Mouse (Mus musculus): Measurements from ENCODE around the gene Slc12a7. TPM values are rescaled to one million over a fixed set of nuclear protein-coding genes. Genes with fewer than 3 reads are reported as not detected.

Gene Slc12a7
- polyA plus RNA-seq, 1 experiment, result 94.5 TPM

- no peaks in the 10 kb centered on the region for H3K36me3 ChIP-seq (ENCODE audit: control insufficient read depth, insufficient read depth, low read length, poor library complexity, severe bottlenecking)
- H3K9ac ChIP-seq (ENCODE audit: low read depth, poor library complexity, severe bottlenecking), result no peak overlapping the region
- no peak overlapping the region for H3K4me3 ChIP-seq (ENCODE audit: low read depth, low read length)
- H3K27ac ChIP-seq (ENCODE audit: insufficient read depth, low read length), result no peak overlapping the region
- H3K4me1 ChIP-seq (ENCODE audit: control insufficient read depth, insufficient read depth, low read length), result no peaks in the 10 kb centered on the region
- no peaks in the 10 kb centered on the region for H3K27me3 ChIP-seq (ENCODE audit: control insufficient read depth, insufficient read depth, low read length, poor library complexity, severe bottlenecking)
- TF ChIP-seq CTCF (IDR thresholded peaks at IDR 0.05; ENCODE audit: low read depth, low read length), result no peak
- no peak for TF ChIP-seq POLR2A (IDR thresholded peaks at IDR 0.05; ENCODE audit: insufficient read depth, low read length)
- TF ChIP-seq EP300 (IDR thresholded peaks at IDR 0.05; ENCODE audit: insufficient read depth, low read depth, low read length), result no peak
- H3K9me3 ChIP-seq (replicated peaks; ENCODE audit: control insufficient read depth, insufficient read depth, low read length, poor library complexity, severe bottlenecking), result no peaks in the 10 kb centered on the region
Observed at GRCm38 (mm10) chr13:73711803-73712202, 21.1 kb upstream of the Slc12a7 start.

- Histone ChIP-seq H3K27ac (ENCODE audit: insufficient read depth, low read length) (no peak overlapping the region), H3K36me3 (ENCODE audit: control insufficient read depth, insufficient read depth, low read length, poor library complexity, severe bottlenecking) (no peaks in the 10 kb centered on the region), H3K4me1 (ENCODE audit: control insufficient read depth, insufficient read depth, low read length) (no peaks in the 10 kb centered on the region)
Observed at GRCm38 (mm10) chr13:73712228-73712627, 20.7 kb upstream of the Slc12a7 start.

GRCm38 (mm10) chr13:73713204-73713603 is 19.7 kb upstream of the Slc12a7 start:
- no peak overlapping the region for H3K27ac ChIP-seq (ENCODE audit: insufficient read depth, low read length)
- no peaks in the 10 kb centered on the region for H3K9me3 ChIP-seq (replicated peaks; ENCODE audit: control insufficient read depth, insufficient read depth, low read length, poor library complexity, severe bottlenecking)
- no peak for TF ChIP-seq CTCF (IDR thresholded peaks at IDR 0.05; ENCODE audit: low read depth, low read length)
- TF ChIP-seq EP300 (IDR thresholded peaks at IDR 0.05; ENCODE audit: insufficient read depth, low read depth, low read length), result no peak
- no peak for TF ChIP-seq POLR2A (IDR thresholded peaks at IDR 0.05; ENCODE audit: insufficient read depth, low read length)
- H3K4me3 ChIP-seq (ENCODE audit: low read depth, low read length), result no peak overlapping the region
- no peaks in the 10 kb centered on the region for H3K36me3 ChIP-seq (ENCODE audit: control insufficient read depth, insufficient read depth, low read length, poor library complexity, severe bottlenecking)
- H3K27me3 ChIP-seq (ENCODE audit: control insufficient read depth, insufficient read depth, low read length, poor library complexity, severe bottlenecking), result no peaks in the 10 kb centered on the region
- H3K4me1 ChIP-seq (ENCODE audit: control insufficient read depth, insufficient read depth, low read length), result no peaks in the 10 kb centered on the region
- H3K9ac ChIP-seq (ENCODE audit: low read depth, poor library complexity, severe bottlenecking), result no peak overlapping the region

More at GRCm38 (mm10) chr13:73712228-73712627, 20.7 kb upstream of the Slc12a7 start:
- no peaks in the 10 kb centered on the region for H3K9me3 ChIP-seq (replicated peaks; ENCODE audit: control insufficient read depth, insufficient read depth, low read length, poor library complexity, severe bottlenecking)
- no peaks in the 10 kb centered on the region for H3K27me3 ChIP-seq (ENCODE audit: control insufficient read depth, insufficient read depth, low read length, poor library complexity, severe bottlenecking)
- H3K9ac ChIP-seq (ENCODE audit: low read depth, poor library complexity, severe bottlenecking), result no peak overlapping the region
- TF ChIP-seq CTCF (IDR thresholded peaks at IDR 0.05; ENCODE audit: low read depth, low read length) (no peak), POLR2A (IDR thresholded peaks at IDR 0.05; ENCODE audit: insufficient read depth, low read length) (no peak), EP300 (IDR thresholded peaks at IDR 0.05; ENCODE audit: insufficient read depth, low read depth, low read length) (no peak)
- no peak overlapping the region for H3K4me3 ChIP-seq (ENCODE audit: low read depth, low read length)

GRCm38 (mm10) chr13:73714020-73714419 is 18.9 kb upstream of the Slc12a7 start:
- Histone ChIP-seq H3K27ac (ENCODE audit: insufficient read depth, low read length) (no peak overlapping the region), H3K9me3 (replicated peaks; ENCODE audit: control insufficient read depth, insufficient read depth, low read length, poor library complexity, severe bottlenecking) (no peaks in the 10 kb centered on the region), H3K9ac (ENCODE audit: low read depth, poor library complexity, severe bottlenecking) (no peak overlapping the region), H3K27me3 (ENCODE audit: control insufficient read depth, insufficient read depth, low read length, poor library complexity, severe bottlenecking) (no peaks in the 10 kb centered on the region), H3K36me3 (ENCODE audit: control insufficient read depth, insufficient read depth, low read length, poor library complexity, severe bottlenecking) (no peaks in the 10 kb centered on the region), H3K4me3 (ENCODE audit: low read depth, low read length) (no peak overlapping the region), H3K4me1 (ENCODE audit: control insufficient read depth, insufficient read depth, low read length) (no peaks in the 10 kb centered on the region)
- TF ChIP-seq POLR2A (IDR thresholded peaks at IDR 0.05; ENCODE audit: insufficient read depth, low read length) (no peak), CTCF (IDR thresholded peaks at IDR 0.05; ENCODE audit: low read depth, low read length) (peak; percentile 30)

- no peak overlapping the region for H3K4me3 ChIP-seq (ENCODE audit: low read depth, low read length)
- H3K9me3 ChIP-seq (replicated peaks; ENCODE audit: control insufficient read depth, insufficient read depth, low read length, poor library complexity, severe bottlenecking), result no peaks in the 10 kb centered on the region
- no peaks in the 10 kb centered on the region for H3K27me3 ChIP-seq (ENCODE audit: control insufficient read depth, insufficient read depth, low read length, poor library complexity, severe bottlenecking)
- no peak overlapping the region for H3K27ac ChIP-seq (ENCODE audit: insufficient read depth, low read length)
- H3K9ac ChIP-seq (ENCODE audit: low read depth, poor library complexity, severe bottlenecking), result no peak overlapping the region
- no peak for TF ChIP-seq POLR2A (IDR thresholded peaks at IDR 0.05; ENCODE audit: insufficient read depth, low read length)
- TF ChIP-seq EP300 (IDR thresholded peaks at IDR 0.05; ENCODE audit: insufficient read depth, low read depth, low read length), result no peak
- TF ChIP-seq CTCF (IDR thresholded peaks at IDR 0.05; ENCODE audit: low read depth, low read length), result no peak
- H3K36me3 ChIP-seq (ENCODE audit: control insufficient read depth, insufficient read depth, low read length, poor library complexity, severe bottlenecking), result no peaks in the 10 kb centered on the region
- no peaks in the 10 kb centered on the region for H3K4me1 ChIP-seq (ENCODE audit: control insufficient read depth, insufficient read depth, low read length)
Observed at GRCm38 (mm10) chr13:73718225-73718624, 14.7 kb upstream of the Slc12a7 start.

- no peaks in the 10 kb centered on the region for H3K36me3 ChIP-seq (ENCODE audit: control insufficient read depth, insufficient read depth, low read length, poor library complexity, severe bottlenecking)
- no peak for TF ChIP-seq EP300 (IDR thresholded peaks at IDR 0.05; ENCODE audit: insufficient read depth, low read depth, low read length)
- TF ChIP-seq POLR2A (IDR thresholded peaks at IDR 0.05; ENCODE audit: insufficient read depth, low read length), result no peak
- TF ChIP-seq CTCF (IDR thresholded peaks at IDR 0.05; ENCODE audit: low read depth, low read length), result no peak
- no peak overlapping the region for H3K9ac ChIP-seq (ENCODE audit: low read depth, poor library complexity, severe bottlenecking)
Observed at GRCm38 (mm10) chr13:73720241-73720640, 12.7 kb upstream of the Slc12a7 start.

More at GRCm38 (mm10) chr13:73720241-73720640, 12.7 kb upstream of the Slc12a7 start:
- no peak overlapping the region for H3K27ac ChIP-seq (ENCODE audit: insufficient read depth, low read length)
- no peaks in the 10 kb centered on the region for H3K27me3 ChIP-seq (ENCODE audit: control insufficient read depth, insufficient read depth, low read length, poor library complexity, severe bottlenecking)
- no peaks in the 10 kb centered on the region for H3K4me1 ChIP-seq (ENCODE audit: control insufficient read depth, insufficient read depth, low read length)
- no peaks in the 10 kb centered on the region for H3K9me3 ChIP-seq (replicated peaks; ENCODE audit: control insufficient read depth, insufficient read depth, low read length, poor library complexity, severe bottlenecking)
- no peak overlapping the region for H3K4me3 ChIP-seq (ENCODE audit: low read depth, low read length)

Measured in ES-Bruce4 (cell line).